Mouse (Mus musculus) stomach, adult 2 months (tissue): ENCODE data around the gene Lrrc19. TPM values are rescaled to one million over a fixed set of nuclear protein-coding genes. Genes with fewer than 3 reads are reported as not detected.

Source experiments
- polyA plus RNA-seq: library from polyadenylated mRNA; depleted of rRNA; stranded (reverse); fragments of >200 nt; gene quantifications from 2 replicates; pipeline ENCODE4 v1.2.3, GENCODE M21; 2012; rRNA removed

The Lrrc19 gene
- not detected in 2 replicates for polyA plus RNA-seq

DNA sequence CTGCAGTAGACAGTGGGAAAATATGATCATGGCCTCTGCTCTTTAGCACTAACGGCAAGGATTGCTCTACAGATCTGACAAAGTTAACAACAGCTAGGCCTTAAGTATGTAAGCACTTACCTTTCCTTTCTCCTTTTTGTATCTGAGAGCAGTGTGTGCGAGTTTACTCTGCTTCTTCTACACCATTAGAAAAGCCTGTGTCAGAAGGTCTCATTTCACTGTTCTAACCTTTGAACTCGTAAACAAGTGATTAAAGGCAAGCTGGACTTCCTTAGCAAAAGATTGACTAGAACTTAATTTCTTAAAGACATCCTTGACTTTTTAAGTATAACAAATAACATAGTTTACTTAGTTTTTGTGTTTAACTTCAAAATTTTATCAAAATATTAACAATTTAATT, at the start of gene Lrrc19:
Gene Lrrc19 (minus strand): TSS at position 225 of the 400 bp plus-strand sequence.

DNA sequence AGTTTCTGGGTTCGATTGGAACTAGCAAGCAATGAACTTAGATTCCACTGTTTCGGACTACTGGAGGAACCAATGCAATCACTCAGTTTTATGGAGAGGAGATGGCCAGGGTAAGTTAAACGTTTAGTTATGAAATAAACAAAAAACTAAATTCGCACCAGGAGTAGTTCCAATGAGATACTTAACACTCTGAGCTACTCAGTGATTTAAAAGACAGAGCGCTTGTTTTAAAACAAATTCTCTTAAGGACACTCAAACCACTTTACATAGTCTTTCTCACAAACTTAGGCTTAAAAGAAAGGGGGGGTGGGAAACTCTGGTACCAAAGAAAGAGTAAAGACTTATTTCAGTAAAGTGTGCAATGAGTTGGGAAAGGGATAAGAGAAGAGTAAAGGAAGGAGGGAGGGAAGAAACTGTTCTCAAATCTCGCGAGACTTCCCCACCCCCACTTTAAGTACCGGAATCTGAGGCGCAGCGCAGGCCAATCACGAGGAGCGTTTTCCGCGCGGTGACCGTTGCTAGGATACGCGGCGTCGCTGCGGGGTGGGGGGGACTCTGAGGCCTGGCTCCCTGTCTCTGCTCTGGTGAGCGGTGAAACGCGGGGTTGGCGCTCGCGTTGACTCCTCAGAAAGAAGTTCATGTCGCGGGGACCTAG, 35.8 kb downstream of the Lrrc19 start, which contains the start of gene Ift74:
Gene Ift74 (plus strand): TSS at position 520 of the 655 bp plus-strand sequence.

DNA sequence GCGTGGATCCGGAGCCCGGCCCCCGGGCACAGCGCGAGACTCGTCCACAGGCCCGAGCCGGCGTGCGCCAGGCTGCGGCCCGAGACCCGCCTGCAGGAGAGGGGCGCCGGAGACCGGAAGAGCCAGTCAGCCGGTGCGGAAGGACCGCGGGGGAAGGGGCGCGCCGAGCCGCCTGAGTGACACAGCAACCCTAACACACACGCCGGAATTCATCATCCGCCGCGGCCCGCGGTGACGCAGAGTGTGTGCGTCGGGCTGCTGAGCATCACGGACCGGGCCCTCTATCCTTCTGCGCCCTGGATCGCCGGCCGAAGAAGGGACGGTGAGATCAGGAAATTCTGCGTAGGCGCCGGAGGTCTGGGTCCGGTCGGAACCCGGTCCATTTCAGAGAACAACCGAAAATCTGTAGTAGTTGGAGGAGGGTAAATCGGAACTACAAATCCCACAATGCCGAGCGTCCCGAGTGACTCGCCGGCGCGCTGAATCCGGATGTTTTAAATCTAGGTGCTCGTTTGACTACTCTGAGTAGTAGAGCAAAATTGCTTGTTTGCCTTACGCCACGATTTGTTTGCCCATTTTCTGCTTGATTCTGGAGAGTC, 46.8 kb downstream of the Lrrc19 start, which contains the start of gene Plaa:
Gene Plaa (minus strand): TSS at position 214 of the 599 bp plus-strand sequence.

Other genes starting within 250 kb of the Lrrc19 start
- not detected in 2 replicates for gene Gm10306, start 93.6 kb downstream of the Lrrc19 start, polyA plus RNA-seq
- gene Caap1, start 93.3 kb downstream of the Lrrc19 start, polyA plus RNA-seq: 0.80 and 1.5 TPM in 2 replicates
- gene Plaa, start 46.9 kb downstream of the Lrrc19 start, polyA plus RNA-seq: 24.9 and 49.6 TPM in 2 replicates
- gene Ift74, start 35.7 kb downstream of the Lrrc19 start, polyA plus RNA-seq: 0.15 and 0.43 TPM in 2 replicates
- gene Tek, start 89.1 kb upstream of the Lrrc19 start, polyA plus RNA-seq: 0.71 and 1.1 TPM in 2 replicates